Mouse (Mus musculus) spleen, adult 2 months (tissue): ENCODE measurements around the gene Tnfsf15.

ENCODE experiments used
- CTCF ChIP-seq: fragments of 200-500 bp; IDR thresholded peaks from 2 replicates; pipeline ENCODE4 v1.5.1; 2011; ENCODE audit warnings: mild to moderate bottlenecking, inconsistent platforms; ENCODE audit not compliant: insufficient read depth, insufficient read length, insufficient replicate concordance; ENCODE audit errors: extremely low read depth
- POLR2A ChIP-seq: fragments of 200-500 bp; IDR thresholded peaks from 2 replicates; pipeline ENCODE4 v1.6.1; 2011; ENCODE audit warnings: low read depth, low read length, inconsistent platforms

GRCm38 (mm10) chr4:63742101-63742500 is 2.8 kb downstream of the Tnfsf15 start:
- TF ChIP-seq CTCF (no peak), POLR2A (no peak)
